Mouse (Mus musculus): ENCODE measurements around the gene Coq2. TPM values are rescaled to one million over a fixed set of nuclear protein-coding genes. Genes with fewer than 3 reads are reported as not detected.

The Coq2 gene
- polyA plus RNA-seq (2016; fragmentation: Nextera tagmentation; extraction: Ambion mirVana), result 44.6 and 46.8 TPM in 2 replicates

GRCm38 (mm10) chr5:100674711-100675376 lies at the start of gene Coq2:
Coq2 (minus strand) TSS chr5:100675140.
- no peaks in the 10 kb centered on the region for H3K9me3 ChIP-seq (replicated peaks)
- peak; percentile 57 for ATAC-seq (ENCODE audit: low FRiP score)
- peak within 1 kb of the TSS; percentile 89 for H3K9ac ChIP-seq
- H3K27me3 ChIP-seq, result no peaks in the 10 kb centered on the region
- H3K4me1 ChIP-seq, result peaks cover 13% of the 10 kb centered on the region
- peak within 1 kb of the TSS; percentile 73; the same call in 1 of the 2 replicates for H3K27ac ChIP-seq
- peak within 1 kb of the TSS; percentile 77 for H3K4me2 ChIP-seq (replicated peaks)
- no peaks in the 10 kb centered on the region for H3K36me3 ChIP-seq
- WGBS, result 10% methylated on average over 17 of the region's 17 CpGs
- H3K4me3 ChIP-seq, result peak within 1 kb of the TSS; percentile 86

GRCm38 (mm10) chr5:100719235-100720088 lies 44.5 kb upstream of the Coq2 start, which contains the start of gene Hpse:
Hpse (minus strand) TSS chr5:100719716.
- no peaks in the 10 kb centered on the region for H3K36me3 ChIP-seq
- no peak within 1 kb of the TSS for H3K27ac ChIP-seq
- H3K27me3 ChIP-seq, result peaks cover 26% of the 10 kb centered on the region
- ATAC-seq (ENCODE audit: low FRiP score), result peak; percentile 73
- peak within 1 kb of the TSS; percentile 57 for H3K9ac ChIP-seq
- WGBS, result under 1% methylated on average over 49 of the region's 56 CpGs
- H3K4me3 ChIP-seq, result peak within 1 kb of the TSS; percentile 48
- H3K9me3 ChIP-seq (replicated peaks), result 0 out of 2 replicates have a peak, but pooled peaks cover 3% of the 10 kb centered on the region
- H3K4me2 ChIP-seq (replicated peaks), result peak within 1 kb of the TSS; percentile 92
- H3K4me1 ChIP-seq, result 0 out of 2 replicates have a peak, but pooled peaks cover 2% of the 10 kb centered on the region

GRCm38 (mm10) chr5:100716762-100717161 lies 41.8 kb upstream of the Coq2 start:
- Histone ChIP-seq H3K4me3 (no peak overlapping the region), H3K4me2 (replicated peaks) (no peak overlapping the region), H3K27ac (no peak overlapping the region), H3K36me3 (no peaks in the 10 kb centered on the region), H3K9ac (no peak overlapping the region), H3K4me1 (0 out of 2 replicates have a peak, but pooled peaks cover 2% of the 10 kb centered on the region), H3K27me3 (peaks cover 26% of the 10 kb centered on the region), H3K9me3 (replicated peaks) (no peaks in the 10 kb centered on the region)
- no peak for ATAC-seq (ENCODE audit: low FRiP score)
- WGBS, result 94% methylated on average over 15 of the region's 15 CpGs

- Histone ChIP-seq H3K9ac (no peak overlapping the region), H3K4me3 (no peak overlapping the region), H3K27ac (no peak overlapping the region), H3K27me3 (no peaks in the 10 kb centered on the region), H3K36me3 (no peaks in the 10 kb centered on the region), H3K4me1 (peaks cover 5% of the 10 kb centered on the region; the same call in 1 of the 2 replicates), H3K4me2 (replicated peaks) (no peak overlapping the region), H3K9me3 (replicated peaks) (no peaks in the 10 kb centered on the region; the same call in 1 of the 2 replicates)
- 93% methylated on average over 6 of the region's 6 CpGs for WGBS
- no peak for ATAC-seq (ENCODE audit: low FRiP score)
These were observed 36.3 kb upstream of the Coq2 start for GRCm38 (mm10) chr5:100711219-100711618.

- Histone ChIP-seq H3K9me3 (replicated peaks) (no peaks in the 10 kb centered on the region; the same call in 1 of the 2 replicates), H3K27me3 (no peaks in the 10 kb centered on the region), H3K4me3 (no peak overlapping the region), H3K4me1 (peaks cover 5% of the 10 kb centered on the region; the same call in 1 of the 2 replicates), H3K36me3 (no peaks in the 10 kb centered on the region), H3K9ac (no peak overlapping the region), H3K27ac (no peak overlapping the region), H3K4me2 (replicated peaks) (no peak overlapping the region)
- 53% methylated on average over 2 of the region's 2 CpGs for WGBS
- ATAC-seq (ENCODE audit: low FRiP score), result no peak
These were observed 35.1 kb upstream of the Coq2 start for GRCm38 (mm10) chr5:100710012-100710411.

- Histone ChIP-seq H3K4me3 (no peak overlapping the region), H3K4me1 (peaks cover 5% of the 10 kb centered on the region; the same call in 1 of the 2 replicates), H3K36me3 (no peaks in the 10 kb centered on the region), H3K27me3 (no peaks in the 10 kb centered on the region), H3K9ac (no peak overlapping the region), H3K9me3 (replicated peaks) (no peaks in the 10 kb centered on the region; the same call in 1 of the 2 replicates), H3K27ac (no peak overlapping the region), H3K4me2 (replicated peaks) (no peak overlapping the region)
- WGBS, result 94% methylated on average over 6 of the region's 6 CpGs
- ATAC-seq (ENCODE audit: low FRiP score), result no peak
These were observed 34.1 kb upstream of the Coq2 start for GRCm38 (mm10) chr5:100709035-100709434.

DNA sequence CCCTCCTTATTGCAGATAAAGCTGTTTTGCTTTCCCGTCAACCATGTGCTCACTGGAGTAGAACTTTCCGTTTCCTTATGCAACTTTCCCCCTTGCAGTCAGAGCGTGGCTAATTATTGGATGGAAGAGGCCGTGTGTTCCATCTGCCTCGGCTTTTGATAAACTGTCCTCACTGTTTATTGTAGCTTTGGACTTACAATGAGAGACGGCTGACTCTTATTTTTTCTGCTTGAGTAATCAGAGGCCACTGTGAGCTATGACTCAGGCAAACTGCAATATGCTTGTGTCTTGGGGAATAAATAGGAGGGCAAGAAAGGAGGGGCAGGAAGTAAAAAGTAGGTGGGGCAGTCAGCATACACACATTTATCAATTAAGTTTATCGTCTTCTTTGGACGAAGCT lies 31.7 kb upstream of the Coq2 start:
- H3K27ac ChIP-seq, result no peak overlapping the region
- 0 out of 2 replicates have a peak, but pooled peaks have one; percentile 43 for ATAC-seq (ENCODE audit: low FRiP score)
- 47% methylated on average over 8 of the region's 8 CpGs for WGBS
- H3K27me3 ChIP-seq, result no peaks in the 10 kb centered on the region
- H3K4me2 ChIP-seq (replicated peaks), result no peak overlapping the region
- H3K4me1 ChIP-seq, result peaks cover 5% of the 10 kb centered on the region; the same call in 1 of the 2 replicates
- no peaks in the 10 kb centered on the region for H3K36me3 ChIP-seq
- H3K4me3 ChIP-seq, result no peak overlapping the region
- no peaks in the 10 kb centered on the region; the same call in 1 of the 2 replicates for H3K9me3 ChIP-seq (replicated peaks)
- H3K9ac ChIP-seq, result no peak overlapping the region

DNA sequence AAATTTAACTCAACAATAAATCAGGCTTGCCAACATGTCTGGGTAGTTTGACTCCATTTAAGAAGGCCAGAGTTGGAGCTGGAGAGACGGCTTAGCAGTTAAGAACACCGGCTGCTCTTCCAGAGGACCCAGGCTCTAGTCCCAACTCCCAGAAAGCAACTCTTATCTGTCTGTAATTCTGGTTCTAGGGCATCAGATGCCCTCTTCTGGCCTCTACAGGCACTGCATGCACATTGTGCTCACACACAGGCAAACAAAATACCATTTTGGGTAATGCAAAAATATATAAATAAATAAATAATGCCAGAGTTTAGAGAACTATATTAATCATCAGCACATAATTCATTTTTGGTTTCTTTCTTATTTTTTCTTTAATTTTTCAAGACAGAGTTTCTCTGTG lies 29.3 kb upstream of the Coq2 start:
- no peak for ATAC-seq (ENCODE audit: low FRiP score)
- Histone ChIP-seq H3K27ac (no peak overlapping the region), H3K4me3 (no peak overlapping the region), H3K4me1 (peaks cover 5% of the 10 kb centered on the region; the same call in 1 of the 2 replicates), H3K9me3 (replicated peaks) (no peaks in the 10 kb centered on the region; the same call in 1 of the 2 replicates), H3K4me2 (replicated peaks) (no peak overlapping the region), H3K9ac (no peak overlapping the region), H3K27me3 (no peaks in the 10 kb centered on the region), H3K36me3 (no peaks in the 10 kb centered on the region)
- WGBS, result 93% methylated on average over 2 of the region's 2 CpGs

- no peaks in the 10 kb centered on the region for H3K36me3 ChIP-seq
- no peak overlapping the region for H3K9ac ChIP-seq
- no peaks in the 10 kb centered on the region; the same call in 1 of the 2 replicates for H3K9me3 ChIP-seq (replicated peaks)
- H3K4me2 ChIP-seq (replicated peaks), result no peak overlapping the region
- WGBS, result 92% methylated on average over 3 of the region's 3 CpGs
- no peak overlapping the region for H3K27ac ChIP-seq
- H3K27me3 ChIP-seq, result no peaks in the 10 kb centered on the region
- H3K4me3 ChIP-seq, result no peak overlapping the region
- peaks cover 5% of the 10 kb centered on the region; the same call in 1 of the 2 replicates for H3K4me1 ChIP-seq
- no peak for ATAC-seq (ENCODE audit: low FRiP score)
These were observed 27.4 kb upstream of the Coq2 start for GRCm38 (mm10) chr5:100702325-100702724.

DNA sequence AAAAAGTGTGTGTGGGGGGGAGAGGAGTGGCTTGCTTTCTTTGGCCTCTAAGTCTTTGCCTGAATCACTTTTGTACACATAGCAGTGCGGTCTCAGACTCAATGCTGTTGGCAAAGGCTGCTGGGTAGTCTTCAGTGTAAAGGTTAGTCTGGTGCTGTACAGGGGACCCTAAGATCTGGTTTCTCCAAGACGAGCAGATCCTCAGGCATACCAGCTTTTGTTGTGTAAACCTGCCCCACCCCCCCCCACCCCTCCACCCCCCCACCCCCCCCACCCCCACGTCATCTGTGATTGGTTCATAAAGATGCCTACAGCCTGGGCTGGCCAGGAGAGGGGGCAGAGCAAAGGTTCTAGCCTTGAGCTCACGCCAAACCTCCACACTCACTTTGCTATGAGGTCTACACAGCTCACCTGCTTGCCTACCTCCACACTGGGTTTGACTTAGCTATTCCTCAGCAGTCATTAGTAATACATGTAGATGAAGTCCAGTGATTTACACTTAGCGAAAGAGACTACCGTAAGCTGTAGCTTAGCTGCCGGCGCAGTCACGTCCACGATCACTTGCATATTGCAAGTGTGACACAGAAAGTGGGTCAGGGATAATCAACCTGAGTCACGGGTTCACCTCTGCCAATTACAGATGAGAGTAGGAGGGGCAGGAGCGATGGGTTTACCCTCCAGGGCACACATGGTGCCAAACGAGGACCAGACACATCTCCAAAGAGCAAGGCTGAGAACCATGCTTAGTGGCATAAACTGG lies 26.1 kb upstream of the Coq2 start:
- H3K27ac ChIP-seq, result no peak overlapping the region
- no peak overlapping the region for H3K9ac ChIP-seq
- H3K9me3 ChIP-seq (replicated peaks), result no peaks in the 10 kb centered on the region
- no peaks in the 10 kb centered on the region for H3K4me1 ChIP-seq
- H3K27me3 ChIP-seq, result no peaks in the 10 kb centered on the region
- H3K4me2 ChIP-seq (replicated peaks), result no peak overlapping the region
- WGBS, result 86% methylated on average over 13 of the region's 13 CpGs
- no peaks in the 10 kb centered on the region for H3K36me3 ChIP-seq
- H3K4me3 ChIP-seq, result no peak overlapping the region
- no peak for ATAC-seq (ENCODE audit: low FRiP score)

DNA sequence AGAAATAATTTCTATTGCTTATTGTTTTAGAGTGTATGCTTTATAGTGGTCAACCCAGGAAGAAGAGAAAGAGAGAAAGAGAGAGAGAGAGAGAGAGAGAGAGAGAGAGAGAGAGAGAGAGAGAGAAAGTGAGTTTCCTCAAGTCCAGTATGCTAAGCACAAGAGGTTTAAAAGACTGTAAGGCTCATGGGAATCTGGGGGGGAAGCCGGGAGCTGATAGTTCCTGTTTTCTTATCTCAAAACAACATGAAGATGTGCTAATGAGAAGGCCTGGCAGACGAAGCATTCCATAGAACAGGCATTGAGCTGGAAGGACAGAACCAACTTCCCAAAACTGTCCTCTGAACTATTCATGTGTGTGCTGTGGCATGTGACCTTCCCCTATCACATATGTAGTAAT lies 22.9 kb upstream of the Coq2 start:
- Histone ChIP-seq H3K4me2 (replicated peaks) (no peak overlapping the region), H3K27ac (no peak overlapping the region), H3K9me3 (replicated peaks) (no peaks in the 10 kb centered on the region), H3K4me3 (no peak overlapping the region), H3K4me1 (no peaks in the 10 kb centered on the region), H3K27me3 (no peaks in the 10 kb centered on the region), H3K9ac (no peak overlapping the region), H3K36me3 (no peaks in the 10 kb centered on the region)
- WGBS, result 91% methylated on average over 2 of the region's 2 CpGs
- ATAC-seq (ENCODE audit: low FRiP score), result no peak

Measured in hindbrain, embryonic 12.5 days (tissue).